Mouse (Mus musculus) cortical plate, adult 2 months (tissue): ENCODE data around the gene Ninl.

Experiments used
- CTCF ChIP-seq: fragments of 200-500 bp; IDR thresholded peaks from 2 replicates; pipeline ENCODE4 v1.5.1; 2011; ENCODE audit warnings: mild to moderate bottlenecking, control low read depth, low read length; ENCODE audit not compliant: insufficient read depth; ENCODE audit errors: extremely low read depth
- POLR2A ChIP-seq: fragments of 200-500 bp; IDR thresholded peaks from 2 replicates; pipeline ENCODE4 v1.6.1; 2011; ENCODE audit warnings: mild to moderate bottlenecking, low read length, control low read depth; ENCODE audit not compliant: insufficient read depth; ENCODE audit errors: extremely low read depth

- TF ChIP-seq POLR2A = no peak
- TF ChIP-seq CTCF = no peak
Measured at GRCm38 (mm10) chr2:150963246-150963645, 75.9 kb downstream of the Ninl start.
